Mouse (Mus musculus): ENCODE data around the gene Krba1. TPM values are rescaled to one million over a fixed set of nuclear protein-coding genes. Genes with fewer than 3 reads are reported as not detected.

The Krba1 gene
- 8.4 and 9.1 TPM in 2 replicates for total RNA-seq (2014; fragmentation: Nextera tagmentation)
- 4.8 and 8.0 TPM in 2 replicates for total RNA-seq (2017)

DNA sequence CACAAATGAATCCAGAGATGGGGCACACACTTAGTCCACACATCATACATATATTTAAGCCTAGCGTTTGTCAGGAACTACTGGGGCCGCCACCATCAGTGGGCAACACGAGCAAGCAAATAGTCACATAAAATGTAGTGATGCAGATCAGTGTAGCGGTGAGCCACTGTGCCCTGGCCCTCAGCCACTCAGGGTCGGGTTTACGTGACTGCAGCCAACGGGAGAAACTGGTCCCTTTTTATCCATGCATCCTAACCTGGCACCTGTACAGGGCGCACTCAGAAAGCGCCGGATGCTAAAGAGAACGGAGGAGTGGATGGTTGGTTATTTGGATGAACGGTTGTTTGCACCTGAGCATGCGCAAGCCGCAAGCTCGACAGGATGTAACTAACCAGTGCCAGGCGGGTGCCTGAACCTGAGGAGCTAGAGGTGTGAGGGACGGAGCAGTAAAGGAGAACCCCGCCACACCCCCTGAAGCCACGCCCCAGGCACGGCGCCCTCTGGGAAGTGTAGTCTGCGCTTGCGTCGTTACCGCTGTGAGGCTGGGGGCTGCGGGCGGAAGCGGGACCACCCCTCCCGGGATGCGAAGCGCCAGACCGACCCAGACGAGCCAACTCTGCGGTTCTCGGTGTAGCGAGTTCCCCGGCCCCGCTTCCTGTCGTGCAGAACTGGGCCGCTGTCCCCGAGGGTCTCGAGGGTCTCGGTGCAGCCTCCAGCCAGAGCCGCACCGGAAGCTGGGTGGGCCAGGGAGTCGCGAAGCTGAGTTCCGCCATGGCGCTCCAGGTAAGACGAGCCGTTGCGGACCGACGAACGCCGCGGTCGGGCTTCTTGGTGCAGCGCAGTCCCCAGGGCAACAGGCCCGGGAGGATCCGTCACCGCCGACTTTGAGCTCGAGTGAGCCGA, at the start of gene Krba1:
TSS of gene Krba1 (plus strand) at position 482 of the 903 bp plus-strand sequence.
- ATAC-seq (replicated peaks; ENCODE audit: low FRiP score, low TSS enrichment, poor library complexity, severe bottlenecking) = peak; percentile 91

DNA sequence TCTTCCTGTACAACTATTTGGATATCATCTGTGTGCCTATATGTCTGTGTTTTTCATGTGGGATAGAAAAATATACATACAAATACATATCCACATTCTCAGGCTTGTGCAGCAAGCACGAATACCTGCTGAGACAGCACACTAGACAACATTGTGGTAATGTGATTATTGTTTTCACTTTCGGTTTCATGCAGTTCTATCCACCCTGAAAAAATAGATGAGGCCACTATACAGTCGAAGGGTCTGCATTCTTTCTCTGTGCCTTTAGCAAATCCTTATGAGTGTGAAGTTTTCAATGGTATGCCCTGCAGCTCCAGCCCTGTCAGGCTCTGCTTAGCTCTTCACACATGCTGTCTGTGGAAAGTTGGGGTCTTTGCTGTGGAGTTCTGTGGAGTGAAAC, 36.5 kb upstream of the Krba1 start:
- ATAC-seq (replicated peaks; ENCODE audit: low FRiP score, low TSS enrichment, poor library complexity, severe bottlenecking) = no peak

DNA sequence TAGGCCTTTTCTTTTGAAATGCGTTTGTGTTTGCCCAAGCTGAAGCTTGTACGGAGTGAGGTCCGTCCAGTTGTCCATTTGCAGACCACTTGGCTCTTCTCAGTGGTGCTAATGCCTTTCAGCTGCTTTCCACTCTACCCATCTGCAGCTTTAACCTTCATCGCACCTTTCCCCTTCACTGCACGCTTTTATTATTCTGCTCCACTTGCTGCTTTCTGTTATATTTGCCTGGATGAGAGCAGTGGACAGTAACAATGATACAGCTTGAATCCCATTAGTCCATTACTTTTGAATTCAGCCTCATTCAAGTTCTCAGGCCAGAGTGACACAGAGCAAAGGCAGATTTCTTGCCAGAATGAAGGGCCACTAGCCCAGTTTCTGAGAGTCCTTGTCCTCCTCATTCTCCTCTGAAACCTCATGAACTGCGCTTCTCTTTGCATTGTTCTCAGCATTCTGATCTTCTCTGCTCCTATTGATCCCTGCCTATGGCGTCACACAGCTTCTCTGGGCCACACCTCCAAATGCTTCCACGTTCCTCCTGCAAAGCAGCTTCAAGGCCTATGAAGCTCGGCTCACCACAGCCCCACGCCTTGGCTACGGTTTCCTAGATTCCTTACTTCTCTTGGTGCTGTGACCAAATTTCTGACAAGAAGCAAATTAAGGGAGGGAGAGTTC, 28.9 kb upstream of the Krba1 start:
- no peak for ATAC-seq (replicated peaks; ENCODE audit: low FRiP score, low TSS enrichment, poor library complexity, severe bottlenecking)

DNA sequence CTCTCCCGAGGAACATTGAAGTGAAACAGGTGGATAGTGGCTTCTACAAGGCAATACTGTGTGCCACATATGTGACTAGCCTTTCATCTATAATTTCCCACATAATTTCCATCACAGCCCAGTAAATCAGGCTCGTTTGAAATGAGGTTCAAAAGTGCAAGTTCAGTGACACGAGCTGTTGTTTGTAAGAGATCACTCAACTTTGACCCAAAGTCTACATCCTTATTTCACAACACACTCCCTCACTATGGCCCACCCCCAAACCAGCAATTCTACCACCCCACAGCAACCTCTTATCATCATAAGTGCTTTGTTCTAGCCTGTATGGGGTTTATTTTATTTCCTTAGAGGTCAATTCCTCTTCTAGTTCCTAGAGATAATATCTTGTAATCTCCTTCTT, 7.2 kb upstream of the Krba1 start:
- no peak for ATAC-seq (replicated peaks; ENCODE audit: low FRiP score, low TSS enrichment, poor library complexity, severe bottlenecking)

DNA sequence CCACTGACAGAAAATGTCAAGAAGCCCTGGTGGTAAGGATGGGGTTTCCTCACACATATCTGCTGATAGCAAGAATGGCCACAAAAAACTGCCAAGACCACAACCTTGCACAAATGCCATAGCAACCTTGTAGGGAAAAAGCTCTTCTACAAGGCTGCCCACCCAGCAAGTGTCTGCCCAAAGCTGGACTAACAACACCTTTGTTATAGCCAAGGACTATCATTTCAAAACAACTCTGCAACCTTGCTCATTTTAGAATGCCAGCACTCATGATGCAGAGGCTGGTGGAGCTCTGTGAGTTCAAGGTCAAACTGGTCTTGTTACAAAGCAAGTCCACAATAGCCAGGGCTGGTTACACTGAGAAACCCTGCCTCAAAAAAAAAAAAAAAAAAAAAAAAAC, 1.6 kb upstream of the Krba1 start:
- ATAC-seq (replicated peaks; ENCODE audit: low FRiP score, low TSS enrichment, poor library complexity, severe bottlenecking) = no peak

DNA sequence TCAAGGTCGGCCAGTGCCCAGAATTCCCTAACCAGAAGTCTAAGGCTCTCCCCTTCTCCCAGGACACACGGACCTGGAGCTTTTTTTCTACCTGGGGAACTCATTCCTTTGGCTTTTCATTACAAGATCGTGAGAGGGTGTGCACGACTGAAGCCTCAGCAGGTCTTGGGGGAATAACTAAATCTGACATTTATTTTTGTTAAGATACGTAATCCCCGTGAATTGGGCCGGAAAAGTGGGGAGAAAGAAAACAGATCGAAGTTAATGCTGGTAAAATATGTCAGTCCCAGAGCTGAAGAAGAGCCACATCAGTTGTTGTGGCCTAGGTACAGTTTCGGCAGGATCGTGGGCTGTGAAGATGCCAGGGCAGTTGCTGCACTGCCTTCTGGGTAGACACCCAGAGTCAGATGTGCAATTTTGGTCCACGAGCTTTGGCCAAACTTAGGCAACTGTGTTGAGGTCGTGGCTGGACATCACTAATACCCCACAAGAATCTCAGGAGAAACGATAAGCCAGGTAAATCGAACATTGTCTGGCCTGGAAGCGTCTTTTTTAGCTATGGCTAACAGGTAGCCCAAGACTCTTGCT, 716 bp downstream of the Krba1 start:
- peak; percentile 38 for ATAC-seq (replicated peaks; ENCODE audit: low FRiP score, low TSS enrichment, poor library complexity, severe bottlenecking)

DNA sequence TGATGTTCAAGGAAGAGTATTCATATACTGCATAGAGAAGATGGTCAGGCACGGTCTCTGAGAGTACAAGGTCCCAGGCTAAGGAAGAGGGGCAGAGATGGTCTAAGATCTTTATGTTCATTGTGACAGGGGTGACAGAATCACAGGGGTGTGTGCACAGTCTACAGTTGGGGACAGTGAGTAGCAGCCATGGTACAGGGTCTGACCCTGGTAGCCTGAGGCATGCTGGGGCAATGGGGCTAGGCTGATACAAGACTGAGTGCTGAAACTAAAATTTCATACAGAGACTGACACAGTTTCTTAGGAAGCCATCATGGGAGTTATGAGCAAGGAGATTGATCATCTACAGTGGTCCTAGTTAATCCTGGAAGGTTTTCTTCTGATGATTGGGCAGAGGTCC, 1.3 kb downstream of the Krba1 start:
- ATAC-seq (replicated peaks; ENCODE audit: low FRiP score, low TSS enrichment, poor library complexity, severe bottlenecking) = no peak

DNA sequence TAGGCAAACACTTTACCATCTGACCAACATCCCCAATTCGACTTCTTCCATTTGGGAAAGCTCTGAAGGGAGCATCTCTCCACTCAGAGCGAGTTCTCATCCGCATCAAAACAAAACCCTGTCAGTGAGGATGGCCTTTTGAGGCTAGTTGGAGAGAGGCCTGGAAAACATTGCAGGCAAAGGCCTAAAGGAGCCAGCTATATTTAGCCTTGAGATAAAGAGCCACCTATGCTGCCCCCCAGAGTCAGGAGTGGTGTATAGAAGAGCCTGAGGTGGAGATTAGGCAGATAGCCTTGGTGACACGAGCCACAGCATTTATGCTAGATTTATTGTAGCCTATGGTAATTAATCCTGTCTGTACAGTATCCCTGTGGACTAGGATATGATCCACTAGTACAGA, 1.9 kb downstream of the Krba1 start:
- ATAC-seq (replicated peaks; ENCODE audit: low FRiP score, low TSS enrichment, poor library complexity, severe bottlenecking) = peak; percentile 66

DNA sequence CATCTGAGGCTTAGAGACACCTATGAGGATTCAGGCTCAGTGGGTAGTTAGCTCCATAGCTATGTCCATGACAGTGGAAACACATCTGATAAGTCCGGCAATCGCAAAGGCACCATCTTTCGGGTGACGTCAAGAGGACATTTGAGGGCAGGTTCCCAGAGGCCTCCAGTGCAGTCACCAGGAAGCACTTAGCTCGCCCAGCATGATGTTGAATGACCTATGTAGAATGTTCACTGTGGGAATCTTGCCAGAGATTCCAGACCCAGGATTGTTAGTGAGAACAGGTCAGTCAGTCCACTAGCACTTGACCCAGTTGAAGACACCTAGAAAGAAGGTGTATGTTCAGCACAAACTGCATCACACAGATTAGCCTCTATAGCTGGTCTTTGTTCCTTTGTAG, 4.5 kb downstream of the Krba1 start:
- no peak for ATAC-seq (replicated peaks; ENCODE audit: low FRiP score, low TSS enrichment, poor library complexity, severe bottlenecking)

DNA sequence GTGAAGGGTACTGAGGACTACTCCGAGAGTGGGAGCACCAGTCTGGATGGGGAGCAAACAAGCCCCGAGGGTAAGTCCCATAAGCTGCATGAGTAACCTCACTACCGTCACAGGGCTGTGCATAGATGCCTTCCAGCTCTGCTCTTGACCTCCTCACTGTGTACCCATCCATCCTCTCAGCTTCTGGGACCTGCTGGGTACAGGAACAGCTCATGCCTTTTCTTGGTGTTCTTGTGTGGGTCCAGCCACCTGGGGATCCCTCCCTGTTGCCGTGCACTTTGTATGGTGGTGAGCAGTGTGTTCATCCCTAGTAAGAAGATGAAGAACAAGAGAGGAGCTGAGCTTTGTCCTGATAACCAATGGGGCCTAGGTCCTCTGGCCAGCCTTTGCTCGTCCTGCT, 8.7 kb downstream of the Krba1 start:
- ATAC-seq (replicated peaks; ENCODE audit: low FRiP score, low TSS enrichment, poor library complexity, severe bottlenecking) = no peak

DNA sequence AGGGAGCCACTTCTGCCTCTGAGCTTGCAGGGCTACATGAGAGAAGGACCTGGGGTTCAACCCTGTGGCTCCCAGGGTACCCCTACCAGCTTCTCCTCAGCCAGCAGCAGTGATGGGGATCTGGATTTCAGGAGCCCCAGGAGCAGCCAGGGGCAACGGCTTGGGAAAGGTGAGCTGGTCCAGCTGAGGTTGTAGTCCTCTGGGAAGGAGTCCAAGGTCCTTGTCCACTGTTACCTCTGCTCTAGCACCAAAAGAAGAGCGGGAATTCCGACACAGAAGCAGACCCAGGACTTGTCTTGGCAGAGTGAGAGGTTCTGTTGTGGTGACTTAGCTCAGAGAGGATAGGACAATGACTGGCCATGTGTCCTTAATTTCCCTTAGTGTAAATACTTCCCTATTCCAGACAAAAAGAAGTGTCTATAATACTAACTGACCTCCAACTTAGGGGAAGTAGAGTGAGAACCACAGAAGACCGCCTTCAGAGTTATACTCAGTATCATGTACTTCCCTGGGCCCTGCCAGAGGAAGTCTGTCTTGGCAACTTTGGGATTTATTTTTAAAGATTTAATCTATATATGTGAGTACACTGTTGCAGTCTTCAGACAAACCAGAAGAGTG, 14.4 kb downstream of the Krba1 start:
- no peak for ATAC-seq (replicated peaks; ENCODE audit: low FRiP score, low TSS enrichment, poor library complexity, severe bottlenecking)

DNA sequence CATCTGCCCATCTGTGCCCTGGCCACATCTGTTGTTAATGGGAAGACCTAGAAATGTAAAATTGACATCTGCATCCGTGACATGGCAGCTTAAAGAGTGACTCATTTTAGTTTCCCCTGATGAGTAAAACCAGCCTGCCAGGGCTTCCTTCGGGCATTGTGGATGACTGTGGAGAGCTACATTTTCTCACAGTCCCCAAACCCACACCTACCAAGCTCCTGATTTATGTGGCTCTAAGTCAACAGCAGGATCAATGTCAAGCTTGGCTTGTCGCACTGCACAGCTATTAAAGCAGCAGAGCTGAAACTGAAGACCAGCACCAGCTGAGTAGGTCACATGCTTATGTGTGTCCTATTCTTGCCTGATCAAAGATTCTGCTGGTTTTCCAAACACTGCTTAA, 15.2 kb downstream of the Krba1 start:
- ATAC-seq (replicated peaks; ENCODE audit: low FRiP score, low TSS enrichment, poor library complexity, severe bottlenecking) = no peak

DNA sequence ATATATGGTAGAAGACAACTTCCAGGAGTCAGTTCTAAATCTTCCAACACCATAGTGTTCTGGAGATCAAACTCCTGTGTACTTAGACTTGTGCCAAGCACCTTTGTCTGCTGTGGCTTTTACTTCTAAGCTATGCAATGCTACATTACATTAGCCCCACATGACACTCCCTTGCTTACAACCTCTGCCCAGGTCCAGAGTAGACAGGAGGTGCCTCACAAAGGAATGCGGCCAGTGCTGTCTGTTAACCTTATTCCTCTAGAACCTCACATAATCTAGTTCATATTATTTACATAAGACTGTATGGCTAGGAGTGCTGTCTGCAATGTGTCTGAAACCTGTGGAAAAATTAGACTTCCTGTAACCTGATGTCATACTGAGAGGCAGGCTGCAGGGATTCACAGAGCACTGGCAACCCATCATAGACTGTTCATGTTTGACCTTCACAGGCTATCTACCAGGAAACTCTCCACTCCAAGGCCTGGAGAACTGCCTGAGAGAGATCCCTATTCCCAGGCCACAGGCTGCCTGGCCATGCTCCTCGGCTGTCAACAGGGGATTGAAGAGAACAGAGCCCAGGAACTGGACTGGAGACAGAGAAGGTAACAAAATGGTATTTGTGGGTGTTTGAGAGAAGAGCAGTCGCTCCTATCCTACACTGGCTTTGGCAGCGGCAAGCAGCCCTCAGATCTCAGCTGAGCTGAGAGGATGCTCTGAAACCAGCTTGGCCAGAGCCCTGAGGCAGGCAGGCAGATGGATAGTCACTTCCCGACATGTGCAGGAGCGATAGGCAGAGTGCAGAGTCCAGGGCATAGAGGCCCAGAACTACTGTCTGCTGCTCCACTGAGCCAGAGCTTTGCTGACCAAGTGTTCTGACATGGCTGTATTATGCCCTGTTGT, 16.1 kb downstream of the Krba1 start:
- ATAC-seq (replicated peaks; ENCODE audit: low FRiP score, low TSS enrichment, poor library complexity, severe bottlenecking) = no peak

DNA sequence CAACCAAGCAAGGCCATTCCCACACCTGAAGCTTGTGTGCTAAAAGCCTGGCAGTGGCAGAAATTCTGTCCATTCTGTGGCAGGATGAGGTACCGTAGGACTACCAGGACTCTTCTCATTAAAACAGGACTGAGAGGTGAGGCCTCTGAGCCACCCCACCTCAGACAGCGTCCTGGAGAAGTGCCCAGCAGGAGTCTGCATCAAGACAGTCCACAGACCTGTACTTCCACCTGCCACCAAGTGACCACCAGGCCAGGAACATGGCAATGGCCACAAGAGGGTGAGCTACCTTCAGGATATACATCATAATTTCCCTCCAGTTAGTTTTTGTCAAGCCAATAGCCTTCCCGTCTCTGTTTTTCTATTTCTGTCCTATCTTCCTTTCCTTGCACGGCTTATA, 16.8 kb downstream of the Krba1 start:
- ATAC-seq (replicated peaks; ENCODE audit: low FRiP score, low TSS enrichment, poor library complexity, severe bottlenecking) = no peak

DNA sequence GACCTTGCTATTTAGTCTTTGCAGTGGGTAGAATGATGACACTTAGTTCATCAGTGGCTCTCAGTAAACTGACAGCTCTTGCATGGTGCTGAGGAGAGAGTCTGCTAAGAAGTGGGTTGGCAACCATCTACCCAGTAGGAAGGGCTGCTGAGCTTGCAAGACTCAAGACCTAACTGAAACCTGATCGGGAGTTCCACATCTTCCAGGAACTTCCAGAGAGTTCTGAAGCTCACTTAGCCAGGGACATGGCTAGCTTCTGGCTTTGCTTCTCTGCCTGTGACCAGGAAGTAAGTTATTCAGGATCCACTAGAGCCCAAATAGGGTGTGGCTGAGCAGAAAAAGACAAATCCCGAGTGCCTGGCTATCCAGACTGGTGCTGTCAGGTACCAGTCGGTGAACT, 17.3 kb downstream of the Krba1 start:
- ATAC-seq (replicated peaks; ENCODE audit: low FRiP score, low TSS enrichment, poor library complexity, severe bottlenecking) = no peak

DNA sequence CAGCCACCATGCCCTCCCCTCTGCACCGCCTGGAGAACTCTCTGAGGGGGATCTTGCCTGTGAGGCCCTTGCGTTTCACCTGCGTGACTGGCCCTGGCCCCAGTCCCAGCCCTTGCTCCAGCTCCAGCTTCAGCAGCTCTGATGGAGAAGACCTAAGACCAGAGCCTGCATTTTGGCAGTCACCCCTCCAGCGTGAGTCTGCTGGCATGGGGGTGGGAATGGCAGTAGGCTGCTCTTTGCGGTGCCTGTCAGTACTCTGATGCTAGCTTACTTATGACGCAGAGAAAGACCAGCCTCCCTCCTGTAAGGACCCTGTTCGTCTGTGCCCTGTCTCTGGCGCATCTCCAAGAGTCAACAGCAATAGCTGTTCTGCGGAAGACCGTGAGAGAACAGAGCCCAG, 17.7 kb downstream of the Krba1 start:
- ATAC-seq (replicated peaks; ENCODE audit: low FRiP score, low TSS enrichment, poor library complexity, severe bottlenecking) = no peak

DNA sequence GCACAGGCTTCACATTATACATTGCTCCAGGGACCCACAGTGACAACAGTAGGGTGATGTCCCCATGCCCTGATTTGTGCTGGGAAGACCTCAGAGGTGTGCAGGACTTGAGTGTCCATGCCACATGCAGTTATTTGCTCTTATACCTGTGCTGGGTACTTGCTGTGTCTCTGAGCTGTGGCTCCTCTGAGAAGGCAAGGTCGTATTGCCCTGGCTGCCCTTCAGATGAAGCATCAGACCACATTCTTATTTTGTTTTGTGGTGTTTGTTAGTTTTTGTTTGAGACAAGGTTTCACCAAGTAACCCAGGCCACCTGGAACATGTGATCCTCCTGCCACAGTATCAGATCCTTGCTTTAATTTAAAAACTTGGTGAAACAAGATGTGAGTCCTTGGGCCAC, 19.5 kb downstream of the Krba1 start:
- ATAC-seq (replicated peaks; ENCODE audit: low FRiP score, low TSS enrichment, poor library complexity, severe bottlenecking) = no peak

DNA sequence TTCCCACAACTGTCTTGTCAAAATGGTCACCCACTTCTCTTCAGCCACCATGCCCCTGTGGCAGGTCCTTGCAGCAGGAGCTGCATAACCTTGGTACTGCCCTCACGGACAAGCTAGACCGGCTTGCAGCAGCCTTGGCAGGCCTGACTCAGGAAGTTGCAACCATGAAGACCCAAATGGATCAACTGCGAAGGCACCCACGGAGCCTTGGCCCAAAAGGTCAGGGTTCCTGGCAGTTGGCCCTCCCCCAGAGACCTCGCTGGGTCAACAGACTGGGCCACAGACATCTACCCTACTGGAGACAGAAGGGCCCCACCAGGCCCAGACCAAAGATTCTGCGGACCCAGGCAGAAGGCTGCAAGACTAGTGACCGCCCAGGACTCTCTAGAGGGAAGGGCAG, 20.2 kb downstream of the Krba1 start:
- no peak for ATAC-seq (replicated peaks; ENCODE audit: low FRiP score, low TSS enrichment, poor library complexity, severe bottlenecking)

DNA sequence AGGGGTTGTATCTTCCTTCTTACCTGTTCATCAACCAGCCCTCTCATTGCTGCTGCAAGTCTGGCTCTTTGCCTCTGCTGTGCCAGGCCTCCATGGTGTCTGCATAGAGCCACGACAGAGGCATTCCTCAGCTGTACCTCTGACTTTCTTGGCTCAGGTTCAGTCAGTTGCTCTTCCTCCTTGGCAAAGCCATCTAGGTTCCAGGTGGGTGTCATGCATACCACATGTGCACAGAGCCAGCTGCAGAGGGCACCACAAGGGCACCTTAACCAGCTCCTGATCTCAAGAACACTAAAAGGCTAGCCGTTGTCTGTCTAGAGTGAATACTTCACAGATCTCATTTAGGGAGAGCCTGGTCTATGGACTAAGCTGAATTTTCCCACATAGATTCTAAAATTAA, 21.1 kb downstream of the Krba1 start:
- no peak for ATAC-seq (replicated peaks; ENCODE audit: low FRiP score, low TSS enrichment, poor library complexity, severe bottlenecking)
